Mouse (Mus musculus): ENCODE measurements around the gene Vwa8. TPM values are rescaled to one million over a fixed set of nuclear protein-coding genes. Genes with fewer than 3 reads are reported as not detected.

Gene Vwa8
- total and polyA plus RNA-seq, 3 experiments: 12.4 to 17.5 (median 15.9) TPM

DNA sequence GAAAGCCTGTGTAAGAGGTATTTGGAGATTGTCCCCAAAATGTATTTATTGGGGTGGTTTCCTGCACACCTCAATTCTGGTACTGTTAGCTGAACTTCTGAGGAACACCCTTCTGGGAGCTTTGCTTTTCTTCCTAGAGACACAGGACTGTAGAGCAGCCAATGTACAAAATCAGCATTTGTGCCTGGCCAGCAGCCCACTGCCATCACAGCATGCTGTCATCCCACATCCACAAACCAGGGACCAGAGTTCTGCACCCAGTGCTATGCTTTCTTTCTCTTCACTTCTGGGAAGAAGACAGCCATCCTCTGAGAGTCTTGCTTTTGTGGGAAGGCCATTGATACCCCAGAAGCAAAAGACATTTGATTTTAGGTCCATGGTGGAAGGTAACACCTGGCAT lies 359.6 kb downstream of the Vwa8 start:
- Histone ChIP-seq H3K27me3 (replicated peaks) (no peaks in the 10 kb centered on the region), H3K4me1 (ENCODE audit: control insufficient read depth in 1 of 2, insufficient read depth in 2 of 2) (no peaks in the 10 kb centered on the region), H3K4me3 (replicated peaks in 1 of 3; ENCODE audit: low read depth in 2 of 3, low read length in 2 of 3, poor library complexity in 1 of 3) (no peak overlapping the region), H3K79me2 (replicated peaks; ENCODE audit: control insufficient read depth, extremely low read depth, insufficient read depth, poor library complexity, severe bottlenecking) (no peaks in the 10 kb centered on the region), H3K27ac (ENCODE audit: insufficient read depth, low read depth) (no peak overlapping the region), H3K4me2 (ENCODE audit: insufficient read depth, low read depth, poor library complexity, severe bottlenecking) (no peak overlapping the region), H3K9ac (ENCODE audit: insufficient read depth, low read depth) (no peak overlapping the region), H3K9me3 (replicated peaks; ENCODE audit: low read length) (no peaks in the 10 kb centered on the region), H3K36me3 (replicated peaks in 1 of 2; ENCODE audit: control insufficient read depth in 1 of 2, insufficient read depth in 1 of 2, low read length in 1 of 2) (peaks cover 0 to 5% of the 10 kb centered on the region in 2 experiments)
- TF ChIP-seq KAT2A (IDR thresholded peaks at IDR 0.05; ENCODE audit: insufficient replicate concordance, low read length) (no peak), PAX5 (IDR thresholded peaks at IDR 0.05; ENCODE audit: low read length) (no peak), IRF4 (IDR thresholded peaks at IDR 0.05; ENCODE audit: low read depth, low read length) (no peak), MAX (IDR thresholded peaks at IDR 0.05; ENCODE audit: low read length) (no peak), MEF2A (IDR thresholded peaks at IDR 0.05; ENCODE audit: borderline replicate concordance, low read depth, low read length) (no peak), NELFE (IDR thresholded peaks at IDR 0.05; ENCODE audit: low read depth, low read length) (no peak), RCOR1 (conservative IDR thresholded peaks at IDR 0.05; ENCODE audit: low read depth, low read length) (no peak), ZNF384 (IDR thresholded peaks at IDR 0.05; ENCODE audit: low read depth, low read length) (no peak), ZC3H11A (IDR thresholded peaks at IDR 0.05; ENCODE audit: low read depth, low read length) (no peak), EP300 (IDR thresholded peaks at IDR 0.05; ENCODE audit: low read length) (no peak), JUN (IDR thresholded peaks at IDR 0.05; ENCODE audit: insufficient read depth, low read depth, low read length) (no peak), JUND (conservative IDR thresholded peaks at IDR 0.05; ENCODE audit: low read depth, low read length) (no peak), ETS1 (conservative IDR thresholded peaks at IDR 0.05; ENCODE audit: low read depth, low read length) (no peak), USF2 (conservative IDR thresholded peaks at IDR 0.05; ENCODE audit: low read depth, low read length) (no peak), SMC3 (IDR thresholded peaks at IDR 0.05; ENCODE audit: low read depth, low read length) (no peak), MXI1 (IDR thresholded peaks at IDR 0.05; ENCODE audit: low read depth, low read length) (no peak), ELF1 (IDR thresholded peaks at IDR 0.05; ENCODE audit: low read depth, low read length) (no peak), NRF1 (IDR thresholded peaks at IDR 0.05; ENCODE audit: low read depth, low read length) (no peak)
- dilution Hi-C loops (cut with MboI; ENCODE audit: extremely low pct_ligation_motif_present, extremely low pct_unique_long_range_greater_than_20kb, low sequenced_read_pairs): no loop called here
- no peak for DNase-seq (ENCODE audit: extremely low read depth)
- in situ Hi-C loops (cut with MboI; ENCODE audit: low pct_ligation_motif_present, low pct_unique_long_range_greater_than_20kb, low sequenced_read_pairs): no loop called here

DNA sequence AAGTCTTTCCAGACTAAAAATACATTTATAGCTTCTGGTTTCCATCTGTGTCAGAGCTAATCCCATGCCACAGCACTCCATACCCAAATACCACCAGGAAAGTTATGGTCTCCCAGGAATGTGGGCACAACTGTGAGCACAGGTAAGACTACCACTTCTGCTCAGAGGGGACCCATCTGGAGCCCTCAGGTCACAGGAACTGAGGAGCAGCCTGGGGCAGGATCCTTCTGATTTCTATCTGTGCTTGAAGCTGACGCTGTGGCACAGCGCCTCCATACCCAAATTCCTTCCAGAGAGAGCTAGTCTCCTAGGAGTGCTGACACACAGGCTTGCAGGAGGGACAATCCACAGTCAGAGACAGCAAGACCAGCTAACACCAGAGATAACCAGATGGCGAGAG lies 361.0 kb downstream of the Vwa8 start:
- TF ChIP-seq MAX (IDR thresholded peaks at IDR 0.05; ENCODE audit: low read length): no peak
- TF ChIP-seq CTCF (conservative IDR thresholded peaks at IDR 0.05 in 1 of 2, IDR thresholded peaks at IDR 0.05 in 1 of 2; ENCODE audit: low read depth in 2 of 2, low read length in 2 of 2): no peak
- TF ChIP-seq EP300 (IDR thresholded peaks at IDR 0.05; ENCODE audit: low read length): no peak
- TF ChIP-seq CHD1 (IDR thresholded peaks at IDR 0.05; ENCODE audit: low read depth, low read length): no peak
- no peak for TF ChIP-seq USF2 (conservative IDR thresholded peaks at IDR 0.05; ENCODE audit: low read depth, low read length)
- TF ChIP-seq MAZ (IDR thresholded peaks at IDR 0.05; ENCODE audit: low read depth, low read length): no peak
- TF ChIP-seq PAX5 (IDR thresholded peaks at IDR 0.05; ENCODE audit: low read length): no peak
- TF ChIP-seq TBP (conservative IDR thresholded peaks at IDR 0.05; ENCODE audit: low read depth, low read length): no peak
- TF ChIP-seq SMC3 (IDR thresholded peaks at IDR 0.05; ENCODE audit: low read depth, low read length): no peak
- TF ChIP-seq POLR2AphosphoS2 (IDR thresholded peaks at IDR 0.05; ENCODE audit: low read depth, low read length): no peak
- H3K9ac ChIP-seq (ENCODE audit: insufficient read depth, low read depth): no peak overlapping the region

More for the DNA sequence above, 361.0 kb downstream of the Vwa8 start:
- Histone ChIP-seq H3K9me3 (replicated peaks; ENCODE audit: low read length) (no peaks in the 10 kb centered on the region), H3K27me3 (replicated peaks) (no peaks in the 10 kb centered on the region), H3K4me1 (ENCODE audit: control insufficient read depth in 1 of 2, insufficient read depth in 2 of 2) (0 out of 4 replicates have a peak, but pooled peaks cover 0 to under 1% of the 10 kb centered on the region in 2 experiments), H3K79me2 (replicated peaks; ENCODE audit: control insufficient read depth, extremely low read depth, insufficient read depth, poor library complexity, severe bottlenecking) (no peaks in the 10 kb centered on the region), H3K27ac (ENCODE audit: insufficient read depth, low read depth) (no peak overlapping the region), H3K36me3 (replicated peaks in 1 of 2; ENCODE audit: control insufficient read depth in 1 of 2, insufficient read depth in 1 of 2, low read length in 1 of 2) (peaks cover 0 to 4% of the 10 kb centered on the region in 2 experiments), H3K4me3 (replicated peaks in 1 of 3; ENCODE audit: low read depth in 2 of 3, low read length in 2 of 3, poor library complexity in 1 of 3) (no peak overlapping the region), H3K4me2 (ENCODE audit: insufficient read depth, low read depth, poor library complexity, severe bottlenecking) (no peak overlapping the region)
- DNase-seq (ENCODE audit: extremely low read depth): no peak
- in situ Hi-C loops (cut with MboI; ENCODE audit: low pct_ligation_motif_present, low pct_unique_long_range_greater_than_20kb, low sequenced_read_pairs) (no loop called here), dilution Hi-C loops (cut with MboI; ENCODE audit: extremely low pct_ligation_motif_present, extremely low pct_unique_long_range_greater_than_20kb, low sequenced_read_pairs) (no loop called here)

Data from CH12.LX (cell line).